Comparison of ENCODE assay signal across 23 mouse cellular contexts in the genomic region with DNA sequence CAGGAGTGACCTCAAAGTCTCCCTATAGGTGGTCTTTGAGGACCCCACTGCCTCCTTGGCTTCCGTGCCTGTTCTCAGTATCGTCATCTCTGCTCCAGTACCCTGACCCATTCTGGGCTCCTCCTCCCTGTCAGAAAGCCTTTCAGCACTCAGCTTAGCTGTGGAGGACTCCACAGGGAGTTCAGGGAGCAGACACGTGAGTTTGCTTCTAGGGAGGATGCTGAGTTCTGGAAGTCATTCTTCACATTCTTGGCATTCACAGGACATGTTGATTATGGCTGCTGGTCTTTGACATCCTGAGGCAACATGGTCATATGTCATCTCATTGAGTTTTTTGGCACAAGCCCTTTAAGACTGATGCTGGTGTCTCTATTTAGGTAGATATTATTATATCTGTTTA. TPM values are rescaled to one million over a fixed set of nuclear protein-coding genes. Genes with fewer than 3 reads are reported as not detected.
DNase-seq lines count a peak whose midpoint lies in the region; ATAC-seq and TF ChIP-seq lines count a peak whose summit lies in the region.
"Had no signal": no experiment of that assay in that cellular context is flagged by ENCODE, and none has a peak within 500 bp of the region (broad histone marks: within the 10 kb centered on the region; RNA-seq: fewer than 3 reads in every experiment).

No protein-coding gene starts in this region.

- no peak overlapping the region for H3K4me2 ChIP-seq in heart, embryonic 11.5 days
- H3K4me2 ChIP-seq in kidney, postnatal 0 days (ENCODE audit: low read length) = no peak overlapping the region
- H3K4me2 ChIP-seq in kidney, embryonic 15.5 days = no peak overlapping the region
- H3K4me2 ChIP-seq: embryonic facial prominence, embryonic 12.5 days; forebrain, embryonic 15.5 days; lung, embryonic 15.5 days; midbrain, embryonic 11.5 days; stomach, embryonic 15.5 days had no signal

- no peak overlapping the region for H3K4me3 ChIP-seq in heart, embryonic 10.5 days
- H3K4me3 ChIP-seq in heart, embryonic 11.5 days (ENCODE audit: low read depth, low read length) = no peak overlapping the region
- no peak overlapping the region for H3K4me3 ChIP-seq in kidney, postnatal 0 days (replicated peaks; ENCODE audit: low read depth, low read length)
- no peak overlapping the region for H3K4me3 ChIP-seq in kidney, embryonic 15.5 days (replicated peaks)
- H3K4me3 ChIP-seq: embryonic facial prominence, embryonic 12.5 days; forebrain, embryonic 15.5 days; hindbrain, embryonic 12.5 days; lung, embryonic 15.5 days; stomach, embryonic 15.5 days had no signal

- TF ChIP-seq CTCF in kidney, postnatal 0 days (IDR thresholded peaks at IDR 0.05; ENCODE audit: low read depth) = no peak

- ATAC-seq in heart, embryonic 11.5 days (replicated peaks; ENCODE audit: insufficient number of reproducible peaks, low FRiP score, low TSS enrichment) = no peak
- no peak for ATAC-seq in kidney, postnatal 0 days (replicated peaks; ENCODE audit: low FRiP score, low read depth)
- no peak for ATAC-seq in kidney, embryonic 15.5 days (replicated peaks; ENCODE audit: low FRiP score)
- ATAC-seq: forebrain, embryonic 15.5 days had no signal

- H3K27me3 ChIP-seq in heart, embryonic 10.5 days (ENCODE audit: insufficient read depth, poor library complexity, severe bottlenecking) = no peaks in the 10 kb centered on the region
- H3K27me3 ChIP-seq in heart, embryonic 11.5 days (ENCODE audit: control insufficient read depth, insufficient read depth, low read length) = no peaks in the 10 kb centered on the region
- no peaks in the 10 kb centered on the region for H3K27me3 ChIP-seq in kidney, postnatal 0 days (ENCODE audit: insufficient read depth, low read length)
- no peaks in the 10 kb centered on the region for H3K27me3 ChIP-seq in kidney, embryonic 15.5 days
- H3K27me3 ChIP-seq: embryonic facial prominence, embryonic 12.5 days; forebrain, embryonic 15.5 days; hindbrain, embryonic 12.5 days; lung, embryonic 15.5 days; stomach, embryonic 15.5 days had no signal

- H3K36me3 ChIP-seq in heart, embryonic 10.5 days = peaks cover 47% of the 10 kb centered on the region
- peaks cover 5% of the 10 kb centered on the region for H3K36me3 ChIP-seq in heart, embryonic 11.5 days (ENCODE audit: control insufficient read depth, insufficient read depth, low read length)
- 0 out of 2 replicates have a peak, but pooled peaks cover 8% of the 10 kb centered on the region for H3K36me3 ChIP-seq in kidney, postnatal 0 days (ENCODE audit: insufficient read depth, low read length)
- H3K36me3 ChIP-seq in kidney, embryonic 15.5 days = peaks cover 25% of the 10 kb centered on the region; the same call in 1 of the 2 replicates
- H3K36me3 ChIP-seq: forebrain, embryonic 15.5 days; G1E had no signal

- 0 out of 2 replicates have a peak overlapping the region, but pooled peaks have one; percentile 36 for H3K27ac ChIP-seq in heart, embryonic 10.5 days
- no peak overlapping the region for H3K27ac ChIP-seq in heart, embryonic 11.5 days (ENCODE audit: low read depth, low read length)
- H3K27ac ChIP-seq in kidney, postnatal 0 days = no peak overlapping the region
- H3K27ac ChIP-seq in kidney, embryonic 15.5 days = no peak overlapping the region
- H3K27ac ChIP-seq: embryonic facial prominence, embryonic 12.5 days; forebrain, embryonic 15.5 days; hindbrain, embryonic 12.5 days; liver, embryonic 14.5 days; lung, embryonic 15.5 days; macrophage; stomach, embryonic 15.5 days had no signal

- peaks cover 39% of the 10 kb centered on the region for H3K4me1 ChIP-seq in heart, embryonic 10.5 days
- peaks cover 38% of the 10 kb centered on the region for H3K4me1 ChIP-seq in heart, embryonic 11.5 days (ENCODE audit: control insufficient read depth, insufficient read depth, low read length)
- peaks cover 14% of the 10 kb centered on the region for H3K4me1 ChIP-seq in kidney, postnatal 0 days (replicated peaks; ENCODE audit: insufficient read depth, low read length)
- peaks cover 45% of the 10 kb centered on the region for H3K4me1 ChIP-seq in kidney, embryonic 15.5 days

- 27% methylated on average over 3 of the region's 3 CpGs for whole genome bisulfite sequencing in heart, embryonic 10.5 days
- 29% methylated on average over 3 of the region's 3 CpGs for WGBS in heart, embryonic 11.5 days (ENCODE audit: insufficient replicate concordance)
- WGBS in kidney, postnatal 0 days = 43% methylated on average over 3 of the region's 3 CpGs
- WGBS in kidney, embryonic 15.5 days = 54% methylated on average over 3 of the region's 3 CpGs

- H3K9me3 ChIP-seq in heart, embryonic 10.5 days = no peaks in the 10 kb centered on the region
- no peaks in the 10 kb centered on the region for H3K9me3 ChIP-seq in heart, embryonic 11.5 days (replicated peaks; ENCODE audit: control insufficient read depth, low read length)
- H3K9me3 ChIP-seq in kidney, postnatal 0 days (replicated peaks; ENCODE audit: low read length) = no peaks in the 10 kb centered on the region
- no peaks in the 10 kb centered on the region for H3K9me3 ChIP-seq in kidney, embryonic 15.5 days (replicated peaks)
- H3K9me3 ChIP-seq: embryonic facial prominence, embryonic 12.5 days; forebrain, embryonic 15.5 days; G1E; hindbrain, embryonic 12.5 days; lung, embryonic 15.5 days; stomach, embryonic 15.5 days had no signal

- no peak overlapping the region for H3K9ac ChIP-seq in heart, embryonic 11.5 days (ENCODE audit: low read depth, low read length)
- no peak overlapping the region for H3K9ac ChIP-seq in kidney, postnatal 0 days (ENCODE audit: low read depth, low read length)
- no peak overlapping the region for H3K9ac ChIP-seq in kidney, embryonic 15.5 days
- H3K9ac ChIP-seq: embryonic facial prominence, embryonic 12.5 days; forebrain, embryonic 15.5 days; hindbrain, embryonic 12.5 days; liver, embryonic 14.5 days; lung, embryonic 15.5 days; stomach, embryonic 15.5 days had no signal

- peak; percentile 3 for DNase-seq in adrenal gland, adult 8-10 months
- DNase-seq in adrenal gland, adult 2 months = no peak
- DNase-seq in heart, embryonic 10.5 days (ENCODE audit: low spot score) = no peak
- peak; percentile 62 for DNase-seq in kidney, postnatal 0 days (ENCODE audit: low spot score)
- DNase-seq in mesoderm, embryonic 11.5 days (ENCODE audit: low read depth, low spot score) = peak; percentile 49
- DNase-seq in lung, postnatal 14 days = no peak
- DNase-seq: adrenal gland, postnatal 10 days; cerebellum, adult 11 months; gastrocnemius, postnatal 36 days; retina, postnatal 1 day; thymus, adult 18-20 months; thymus, postnatal 4 days had no signal

RNA-seq across cellular contexts. Expression of gene P4ha2, which starts 16.0 kb away (rescaled TPM):
- total RNA-seq in adrenal gland, adult 8-10 months (2022) = 10 to 100 TPM; 29.1 to 52.2 (median 44.5) TPM
- total RNA-seq in adrenal gland, adult 2 months (2021) = 10 to 100 TPM; 36.5 to 39.6 TPM
- 10.9 and 12.1 TPM in 2 replicates for polyA plus RNA-seq in adrenal gland, adult 2 months (2012; rRNA removed)
- polyA plus RNA-seq in heart, embryonic 10.5 days (2016; fragmentation: Nextera tagmentation; extraction: Ambion mirVana) = 57.7 and 69.0 TPM in 2 replicates
- polyA plus RNA-seq in heart, embryonic 11.5 days (2014; fragmentation: Nextera tagmentation; extraction: Ambion mirVana) = 51.6 and 61.3 TPM in 2 replicates
- polyA plus RNA-seq in kidney, postnatal 0 days (2015; fragmentation: Nextera tagmentation; extraction: Ambion mirVana) = 11.2 and 13.9 TPM in 2 replicates
- polyA plus RNA-seq in kidney, embryonic 15.5 days (2015; fragmentation: Nextera tagmentation; extraction: Ambion mirVana) = 36.6 and 44.5 TPM in 2 replicates
- polyA plus RNA-seq: G1E had no signal

RNA-seq across cellular contexts. Expression of gene Pdlim4, which starts 47.1 kb away (rescaled TPM):
- total RNA-seq in adrenal gland, adult 8-10 months (2022) = 10 to 100 TPM in 2 of 4 experiments, 1 to 10 TPM in 2; 6.7 to 16.2 (median 12.1) TPM
- 10 to 100 TPM; 16.1 to 18.7 TPM for total RNA-seq in adrenal gland, adult 2 months (2021)
- polyA plus RNA-seq in adrenal gland, adult 2 months (2012; rRNA removed) = 86.7 and 101 TPM in 2 replicates
- 12.9 and 27.8 TPM in 2 replicates for polyA plus RNA-seq in heart, embryonic 10.5 days (2016; fragmentation: Nextera tagmentation; extraction: Ambion mirVana)
- 8.6 and 12.0 TPM in 2 replicates for polyA plus RNA-seq in heart, embryonic 11.5 days (2014; fragmentation: Nextera tagmentation; extraction: Ambion mirVana)
- polyA plus RNA-seq in kidney, postnatal 0 days (2015; fragmentation: Nextera tagmentation; extraction: Ambion mirVana) = 47.5 and 52.9 TPM in 2 replicates
- 47.1 and 53.2 TPM in 2 replicates for polyA plus RNA-seq in kidney, embryonic 15.5 days (2015; fragmentation: Nextera tagmentation; extraction: Ambion mirVana)
- polyA plus RNA-seq: G1E had no signal

Comparison
In these comparisons a context has a peak if more than half of its experiments do, and no peak if none do; other contexts are left out.
1. DNase-seq: peak in adrenal gland, adult 8-10 months (single experiment), kidney, postnatal 0 days (single experiment) and mesoderm, embryonic 11.5 days (single experiment); none in adrenal gland, adult 2 months (single experiment), heart, embryonic 10.5 days (single experiment) and lung, postnatal 14 days (single experiment).